Mouse (Mus musculus): Measurements from ENCODE around the gene Aloxe3.

DNA sequence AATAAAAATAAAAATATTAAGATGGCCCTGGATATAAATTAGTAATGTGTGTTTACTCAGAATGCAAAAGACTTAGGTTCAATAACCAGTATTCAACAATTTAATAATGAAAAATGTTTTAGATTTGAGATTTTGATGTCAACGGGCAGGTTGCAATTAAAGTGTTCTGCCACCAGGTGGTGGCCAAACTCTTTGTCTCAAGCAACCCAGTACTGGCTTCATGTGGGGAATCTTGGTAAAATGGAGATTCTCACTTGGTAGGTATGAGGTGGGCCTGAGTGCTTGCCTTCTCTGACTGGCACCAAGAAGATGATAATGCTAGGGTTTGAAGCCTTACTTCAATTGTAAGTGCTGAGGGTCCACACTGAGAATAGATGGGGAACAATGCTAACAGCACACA, 67.1 kb downstream of the Aloxe3 start:
- TF ChIP-seq POLR2A (IDR thresholded peaks at IDR 0.05; ENCODE audit: insufficient read length, low read depth) (no peak), POLR2AphosphoS2 (IDR thresholded peaks at IDR 0.05; ENCODE audit: insufficient read length, low read depth) (no peak), MAX (IDR thresholded peaks at IDR 0.05; ENCODE audit: low read depth) (no peak)

Measured in myocyte (in vitro differentiated cells).